Mouse (Mus musculus): ENCODE measurements around the gene Atp9a. TPM values are rescaled to one million over a fixed set of nuclear protein-coding genes. Genes with fewer than 3 reads are reported as not detected.

Gene Atp9a
- polyA plus RNA-seq, 1 experiment, result 272 TPM

- H3K27ac ChIP-seq (ENCODE audit: insufficient read depth, low read length), result no peak overlapping the region
- H3K4me3 ChIP-seq (ENCODE audit: insufficient read depth, low read length), result 0 out of 2 replicates have a peak overlapping the region, but pooled peaks have one; percentile 1
- no peaks in the 10 kb centered on the region; the same call in 1 of the 2 replicates for H3K4me1 ChIP-seq (ENCODE audit: control insufficient read depth, insufficient read depth, low read length)
- no peak for TF ChIP-seq POLR2A (IDR thresholded peaks at IDR 0.05; ENCODE audit: extremely low read depth, insufficient read depth, low read length)
- no peak for TF ChIP-seq CTCF (IDR thresholded peaks at IDR 0.05; ENCODE audit: extremely low read depth, insufficient read depth, low read length)
Measured at GRCm38 (mm10) chr2:168589368-168590167, 152.6 kb downstream of the Atp9a start.

- H3K27ac ChIP-seq (ENCODE audit: insufficient read depth, low read length), result no peak overlapping the region
- TF ChIP-seq POLR2A (IDR thresholded peaks at IDR 0.05; ENCODE audit: extremely low read depth, insufficient read depth, low read length) (no peak), CTCF (IDR thresholded peaks at IDR 0.05; ENCODE audit: extremely low read depth, insufficient read depth, low read length) (no peak)
- H3K4me3 ChIP-seq (ENCODE audit: insufficient read depth, low read length), result 0 out of 2 replicates have a peak overlapping the region, but pooled peaks have one; percentile 1
- no peaks in the 10 kb centered on the region; the same call in 1 of the 2 replicates for H3K4me1 ChIP-seq (ENCODE audit: control insufficient read depth, insufficient read depth, low read length)
Measured at GRCm38 (mm10) chr2:168588591-168589367, 153.4 kb downstream of the Atp9a start.

GRCm38 (mm10) chr2:168587159-168587558 is 155.1 kb downstream of the Atp9a start:
- TF ChIP-seq CTCF (IDR thresholded peaks at IDR 0.05; ENCODE audit: extremely low read depth, insufficient read depth, low read length) (no peak), POLR2A (IDR thresholded peaks at IDR 0.05; ENCODE audit: extremely low read depth, insufficient read depth, low read length) (no peak)
- H3K4me3 ChIP-seq (ENCODE audit: insufficient read depth, low read length), result no peak overlapping the region
- H3K4me1 ChIP-seq (ENCODE audit: control insufficient read depth, insufficient read depth, low read length), result no peaks in the 10 kb centered on the region; the same call in 1 of the 2 replicates

GRCm38 (mm10) chr2:168586512-168586911 is 155.7 kb downstream of the Atp9a start:
- Histone ChIP-seq H3K27ac (ENCODE audit: insufficient read depth, low read length) (no peak overlapping the region), H3K4me3 (ENCODE audit: insufficient read depth, low read length) (no peak overlapping the region), H3K4me1 (ENCODE audit: control insufficient read depth, insufficient read depth, low read length) (no peaks in the 10 kb centered on the region; the same call in 1 of the 2 replicates)
- no peak for TF ChIP-seq POLR2A (IDR thresholded peaks at IDR 0.05; ENCODE audit: extremely low read depth, insufficient read depth, low read length)
- no peak for TF ChIP-seq CTCF (IDR thresholded peaks at IDR 0.05; ENCODE audit: extremely low read depth, insufficient read depth, low read length)

More at GRCm38 (mm10) chr2:168587159-168587558, 155.1 kb downstream of the Atp9a start:
- no peak overlapping the region for H3K27ac ChIP-seq (ENCODE audit: insufficient read depth, low read length)

GRCm38 (mm10) chr2:168584857-168585256 is 157.4 kb downstream of the Atp9a start:
- H3K27ac ChIP-seq (ENCODE audit: insufficient read depth, low read length), result no peak overlapping the region
- TF ChIP-seq CTCF (IDR thresholded peaks at IDR 0.05; ENCODE audit: extremely low read depth, insufficient read depth, low read length) (no peak), POLR2A (IDR thresholded peaks at IDR 0.05; ENCODE audit: extremely low read depth, insufficient read depth, low read length) (no peak)
- H3K4me1 ChIP-seq (ENCODE audit: control insufficient read depth, insufficient read depth, low read length), result no peaks in the 10 kb centered on the region; the same call in 1 of the 2 replicates
- no peak overlapping the region for H3K4me3 ChIP-seq (ENCODE audit: insufficient read depth, low read length)

Other genes with a start within 250 kb of the Atp9a start
- gene Nfatc2, start 140.8 kb downstream of the Atp9a start, polyA plus RNA-seq (2012; rRNA removed), result 6.6 and 8.0 TPM in 2 replicates
- 0.06 TPM in 2 replicates for gene Sall4, start 25.5 kb upstream of the Atp9a start, polyA plus RNA-seq (2012; rRNA removed)
- gene Zfp64, start 213.2 kb upstream of the Atp9a start, polyA plus RNA-seq (2012; rRNA removed), result 18.9 TPM in 2 replicates